Mouse (Mus musculus): ENCODE data around the gene Ccdc9b.

Gene Ccdc9b

DNA sequence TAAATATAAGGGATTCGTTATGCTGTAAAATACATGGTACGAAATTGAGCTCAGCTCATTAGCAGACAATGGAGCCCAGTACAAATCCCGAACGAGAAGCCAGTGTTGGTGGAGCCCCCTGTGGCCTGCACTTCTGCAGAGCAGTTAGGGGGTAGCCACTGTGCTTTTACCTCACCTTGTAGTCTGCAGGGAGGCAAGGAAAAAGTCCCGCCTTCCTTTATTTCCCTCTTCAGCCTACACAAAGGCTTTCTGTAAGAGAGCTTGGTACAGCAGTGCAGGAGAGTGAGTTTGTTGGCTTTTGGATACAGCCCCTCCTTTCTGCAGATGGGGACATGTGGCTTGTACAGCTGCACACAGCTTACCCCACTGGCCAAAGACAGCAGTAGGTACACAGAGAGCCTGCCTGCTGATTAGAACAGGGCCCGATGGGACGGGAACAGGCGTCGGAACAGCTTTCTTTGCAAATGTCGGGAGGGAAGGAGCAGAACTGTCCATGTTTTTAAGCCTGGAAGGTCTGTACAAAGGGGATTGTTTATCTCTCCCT is 13.0 kb downstream of the Ccdc9b start:
- DNase-seq (ENCODE audit: extremely low read depth, low read depth, low spot score): no peak

DNA sequence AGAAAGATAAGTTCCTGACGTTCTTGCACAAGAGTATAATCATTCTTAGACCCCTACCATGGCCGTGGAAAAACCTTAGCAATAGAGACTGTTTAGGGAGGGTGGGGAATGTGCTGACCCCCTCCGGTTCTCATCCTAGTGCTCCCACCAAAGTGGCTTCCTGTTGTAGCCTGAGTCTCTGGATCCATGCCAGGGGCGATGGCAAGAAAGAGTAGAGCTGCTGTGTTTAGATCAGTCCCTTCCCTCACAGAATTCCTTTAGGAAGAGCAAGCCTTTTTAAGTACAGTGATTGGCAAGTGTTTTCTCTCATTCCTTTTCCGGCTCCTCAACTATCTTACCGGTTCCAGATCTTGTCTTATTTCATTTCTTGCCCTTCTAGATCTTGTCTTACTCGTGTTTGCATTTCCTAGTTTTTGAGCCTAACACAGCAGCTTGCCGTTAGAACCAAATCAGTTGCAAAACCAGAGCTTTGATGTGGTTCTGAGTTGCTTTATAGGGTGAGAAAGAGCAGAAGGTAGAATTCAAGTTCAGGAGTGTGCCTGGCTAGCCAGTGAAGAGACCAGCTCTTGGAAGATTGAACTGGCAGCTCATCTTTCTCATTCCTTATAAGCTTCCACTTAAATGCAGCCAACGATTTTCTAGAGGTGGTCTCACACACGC is 15.0 kb downstream of the Ccdc9b start:
- no peak for DNase-seq (ENCODE audit: extremely low read depth, low read depth, low spot score)

DNA sequence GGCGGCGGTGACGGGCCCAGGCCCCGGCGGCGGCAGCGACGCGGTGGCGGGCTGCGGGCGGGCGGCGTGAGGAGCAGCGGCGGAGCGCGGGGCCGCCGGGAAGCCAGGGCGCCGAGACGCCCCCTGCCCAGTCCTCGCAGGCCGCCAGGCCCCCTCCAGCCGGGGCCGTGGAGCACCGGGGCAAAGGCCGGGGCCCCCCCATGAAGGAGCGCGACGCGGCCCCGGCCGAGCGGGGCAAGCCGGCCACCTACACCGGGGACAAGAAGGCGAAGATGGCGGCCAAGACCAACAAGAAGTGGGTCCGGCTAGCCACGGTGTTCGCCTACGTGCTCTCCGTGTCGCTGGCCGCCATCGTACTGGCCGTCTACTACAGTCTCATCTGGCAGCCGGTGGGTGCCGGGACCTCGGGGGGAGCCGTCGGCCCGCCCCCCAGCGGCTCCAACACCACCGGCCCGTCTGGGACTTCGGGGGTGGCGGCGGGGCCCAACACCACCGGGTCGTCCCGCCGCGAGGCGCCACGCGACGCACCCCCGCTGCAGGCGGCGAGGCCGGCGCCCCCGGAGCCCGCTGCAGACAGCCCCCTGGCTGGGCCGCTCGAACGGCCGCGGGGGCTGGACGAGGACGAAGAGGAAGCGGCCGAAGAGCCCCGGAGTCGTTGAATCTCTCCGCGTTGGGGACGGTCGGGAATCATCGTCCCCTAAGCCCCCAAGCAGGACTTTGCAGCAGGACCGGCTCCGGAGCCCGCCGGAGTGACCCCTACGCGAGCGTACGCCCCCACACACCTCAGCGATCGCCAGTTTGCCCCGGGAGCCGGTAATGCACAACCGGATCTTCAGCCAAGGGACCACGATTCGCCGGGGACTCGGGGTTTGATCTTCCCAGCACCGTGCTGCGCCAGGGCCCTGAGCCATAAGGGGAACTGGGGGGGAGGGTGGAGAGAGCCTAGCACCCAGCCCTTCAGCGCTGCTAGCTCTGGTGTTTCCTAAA is 16.3 kb downstream of the Ccdc9b start:
- DNase-seq (ENCODE audit: extremely low read depth, low read depth, low spot score): no peak

DNA sequence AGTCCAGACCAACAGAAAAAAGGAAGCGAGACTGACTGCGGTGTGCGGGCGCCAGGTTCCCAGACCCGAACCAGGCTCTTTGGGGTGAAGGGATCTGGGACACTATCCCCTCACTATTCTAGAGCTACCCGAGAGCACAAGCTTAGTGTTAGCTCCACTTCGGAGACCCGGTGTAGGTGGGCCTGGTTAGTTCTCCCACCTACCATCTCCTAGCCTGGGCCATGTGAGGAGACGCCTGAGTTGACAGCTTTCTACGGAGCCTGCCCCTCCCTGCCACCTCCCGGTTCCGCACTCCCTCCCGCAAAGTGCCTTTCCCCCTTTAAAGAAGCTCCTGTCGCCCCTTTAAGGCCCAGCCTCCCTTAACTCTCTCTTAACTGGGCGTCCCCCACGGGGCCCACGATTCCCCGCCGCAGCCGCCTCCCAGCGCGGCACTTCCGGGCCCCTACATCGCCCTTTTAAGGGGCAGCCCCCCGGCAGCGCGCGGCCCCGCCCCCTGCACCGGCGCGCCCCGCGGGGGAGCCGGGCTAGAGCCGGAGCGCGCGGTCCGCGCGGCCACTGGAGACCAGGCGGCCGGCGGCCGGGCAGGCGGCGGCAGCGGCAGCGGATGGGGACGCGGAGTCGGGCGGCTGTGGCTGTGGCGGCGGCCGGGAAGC is 17.1 kb downstream of the Ccdc9b start, which contains the start of gene Inafm2:
Gene Inafm2, plus strand, starts transcription at position 527 of the 653 bp plus-strand sequence.
- no peak for DNase-seq (ENCODE audit: extremely low read depth, low read depth, low spot score)

DNA sequence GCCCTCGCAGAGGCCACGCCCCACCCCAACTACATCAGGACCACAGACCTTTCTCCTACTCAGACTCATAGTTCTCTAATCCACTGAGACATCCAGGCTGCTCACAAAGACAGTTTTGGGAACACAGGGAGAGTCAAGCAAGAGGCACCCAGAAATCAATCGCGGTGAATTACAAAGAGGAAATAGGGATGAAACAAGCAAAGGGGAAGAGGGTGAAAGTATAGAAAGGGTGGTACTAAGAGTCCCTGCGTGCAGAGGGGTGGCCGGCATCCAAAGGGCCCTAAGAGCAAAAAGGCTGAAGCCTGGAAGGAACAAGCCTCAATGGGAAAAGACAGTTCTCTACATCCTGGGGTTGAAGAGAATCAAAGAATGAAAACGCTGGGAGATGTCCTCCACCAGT is 17.8 kb downstream of the Ccdc9b start:
- no peak for DNase-seq (ENCODE audit: extremely low read depth, low read depth, low spot score)

DNA sequence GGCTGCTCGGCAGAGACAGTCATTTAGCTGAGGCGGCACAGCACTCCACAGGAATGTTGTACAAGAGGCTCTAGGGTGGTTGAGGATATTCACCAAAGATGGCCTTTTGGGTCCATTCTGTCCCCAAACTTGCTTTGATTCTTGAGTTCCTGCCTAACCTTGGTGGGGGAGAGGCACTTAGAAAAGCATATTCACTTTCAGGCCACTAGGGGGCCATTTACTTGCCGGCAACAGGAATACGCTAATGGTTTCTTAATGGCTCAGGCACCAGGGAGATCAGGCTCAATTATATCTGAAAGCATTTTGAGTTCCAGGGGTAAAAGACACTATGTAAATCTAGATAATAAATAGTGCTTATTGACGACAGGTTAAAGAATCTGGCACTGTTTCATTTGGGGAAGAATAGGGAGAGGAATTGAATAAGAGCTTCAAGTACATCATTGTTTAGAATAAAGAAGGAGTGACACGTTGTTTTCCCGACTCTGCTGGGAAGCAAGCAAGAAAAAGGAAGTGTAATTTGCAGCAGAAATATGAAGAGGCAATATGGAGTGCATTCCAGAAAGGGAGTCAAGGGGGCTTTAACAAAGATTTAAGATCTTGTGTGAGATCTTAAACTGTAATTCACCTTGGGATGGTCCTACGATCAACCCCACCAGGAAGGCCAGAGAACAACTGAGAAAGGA is 19.1 kb downstream of the Ccdc9b start:
- no peak for DNase-seq (ENCODE audit: extremely low read depth, low read depth, low spot score)

DNA sequence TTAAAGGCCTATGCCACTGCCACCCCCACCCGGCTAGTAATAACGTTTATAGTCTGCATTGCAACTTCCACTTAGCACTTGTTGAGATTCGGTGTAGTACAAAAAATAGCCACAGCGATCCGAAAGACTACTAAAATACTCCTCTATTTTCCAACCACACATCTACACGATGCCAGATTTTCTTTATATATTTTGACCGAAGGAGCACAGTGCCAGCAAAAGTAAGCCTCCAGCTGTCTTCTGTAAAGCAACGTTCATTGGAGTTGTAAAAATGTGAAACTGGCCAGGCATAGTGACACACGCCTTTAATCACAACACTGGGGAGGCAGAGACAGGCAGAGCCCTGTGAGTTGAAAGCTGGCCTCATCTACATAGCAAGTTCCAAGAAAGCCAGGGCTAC is 21.3 kb downstream of the Ccdc9b start:
- DNase-seq (ENCODE audit: extremely low read depth, low read depth, low spot score): no peak

DNA sequence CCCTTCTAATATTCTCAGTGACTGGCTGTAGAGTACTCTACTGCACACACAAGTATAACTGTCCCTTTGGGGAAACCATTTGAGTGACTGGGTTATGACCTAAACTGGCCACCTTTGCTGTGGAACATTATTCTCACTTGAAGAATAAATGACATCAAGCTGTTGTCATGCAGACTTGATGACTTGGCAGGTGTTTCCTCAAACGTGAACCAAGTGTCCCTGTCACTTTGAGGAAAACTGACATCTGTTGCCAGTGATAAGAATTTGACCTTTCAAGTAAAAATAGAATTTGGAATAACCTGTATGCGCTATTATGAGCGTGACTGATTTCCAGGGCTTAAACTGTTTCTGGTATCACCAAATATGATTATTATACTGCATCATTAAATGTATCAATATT is 22.1 kb downstream of the Ccdc9b start:
- DNase-seq (ENCODE audit: extremely low read depth, low read depth, low spot score): no peak

DNA sequence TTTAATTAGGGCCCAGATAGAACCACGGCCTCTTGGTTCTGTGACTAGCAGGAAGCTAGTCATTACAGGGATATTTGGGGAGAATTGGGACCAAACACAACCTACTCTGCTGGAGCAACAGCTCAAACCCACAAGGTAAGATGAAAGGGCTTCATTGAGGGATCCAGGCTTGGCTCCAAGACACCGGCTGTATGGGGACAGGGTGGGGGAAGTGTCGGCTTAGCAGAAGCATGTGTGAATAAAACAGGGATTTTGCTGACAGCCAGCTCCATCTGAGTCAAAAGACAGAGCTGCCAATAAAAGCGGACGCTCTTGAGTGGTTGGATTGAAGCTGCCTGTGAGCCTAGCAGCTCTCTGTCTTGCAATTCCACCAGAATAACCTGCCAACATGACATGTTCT is 29.1 kb downstream of the Ccdc9b start:
- no peak for DNase-seq (ENCODE audit: extremely low read depth, low read depth, low spot score)

DNA sequence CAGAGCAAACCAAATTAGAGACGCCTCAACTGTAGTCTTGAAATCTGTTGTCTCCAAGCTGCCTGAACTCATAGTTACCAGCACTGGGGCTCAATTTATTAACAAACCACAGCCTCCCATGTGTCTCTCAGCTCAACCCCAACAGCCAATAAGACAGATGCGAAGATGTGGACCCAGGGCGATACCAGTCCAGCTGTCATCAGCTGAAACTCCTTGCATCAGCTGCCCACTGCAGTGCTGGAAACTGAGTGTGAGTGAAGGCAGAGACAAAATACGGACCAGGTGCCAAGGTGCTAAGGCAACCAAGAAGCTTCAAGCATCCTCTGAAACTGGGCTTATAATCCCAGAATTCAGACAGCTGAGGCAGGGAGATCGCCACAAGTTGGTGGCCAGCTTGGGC is 30.5 kb downstream of the Ccdc9b start:
- no peak for DNase-seq (ENCODE audit: extremely low read depth, low read depth, low spot score)

DNA sequence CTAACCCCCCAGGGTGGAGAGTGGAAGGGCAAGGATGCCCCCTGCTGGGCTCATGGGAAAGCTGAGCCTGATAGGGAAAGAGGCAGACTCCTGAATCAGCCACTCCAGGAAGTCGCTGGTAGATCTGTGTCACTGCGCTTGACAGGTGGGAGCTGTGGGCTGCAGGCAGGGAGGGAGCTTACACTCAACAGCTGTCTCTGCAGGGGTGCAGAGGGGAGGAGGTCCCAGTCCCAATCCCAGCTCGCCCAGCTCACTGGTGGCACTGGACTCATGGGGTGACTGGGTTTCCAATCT is 31.9 kb downstream of the Ccdc9b start:
- no peak for DNase-seq (ENCODE audit: extremely low read depth, low read depth, low spot score)

DNA sequence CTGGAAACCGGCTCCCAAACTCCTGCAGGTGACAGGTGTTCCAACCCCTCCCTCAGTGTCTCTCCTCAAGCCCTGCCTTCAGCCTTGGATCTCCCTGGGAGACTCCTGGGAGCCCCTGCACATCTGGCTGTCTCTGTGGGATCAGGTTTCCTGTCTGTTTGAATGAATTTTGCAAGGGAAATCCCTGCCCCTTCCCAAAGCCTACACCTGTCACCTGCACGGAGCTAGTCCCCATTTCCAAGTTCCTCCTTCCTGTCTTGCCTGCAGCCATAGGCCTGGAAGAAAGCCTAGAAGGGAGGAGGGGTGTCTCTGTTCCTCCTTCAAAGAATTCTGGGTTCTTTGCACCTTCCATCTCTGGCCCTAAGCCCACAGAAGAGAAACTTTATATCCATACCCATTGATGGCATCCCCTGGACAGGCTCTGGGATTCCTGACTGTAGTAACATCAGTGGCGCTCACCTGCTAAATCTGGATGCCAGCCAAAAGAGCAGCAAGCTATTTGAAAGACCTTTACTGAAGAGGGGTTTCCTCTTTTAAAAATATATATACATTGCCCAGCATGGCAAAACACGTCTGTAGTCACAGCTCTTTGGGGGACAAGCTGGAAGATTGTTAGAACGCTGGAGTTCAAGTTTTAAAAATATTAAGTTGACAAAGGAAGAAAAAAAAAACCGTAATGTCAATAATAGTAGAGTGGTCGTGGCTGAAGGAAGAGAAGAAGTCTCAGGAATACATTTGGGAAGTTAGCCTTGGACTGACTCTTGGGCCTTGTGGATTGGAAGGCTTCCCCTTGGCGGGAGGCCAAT is 32.4 kb downstream of the Ccdc9b start:
- DNase-seq (ENCODE audit: extremely low read depth, low read depth, low spot score): no peak

DNA sequence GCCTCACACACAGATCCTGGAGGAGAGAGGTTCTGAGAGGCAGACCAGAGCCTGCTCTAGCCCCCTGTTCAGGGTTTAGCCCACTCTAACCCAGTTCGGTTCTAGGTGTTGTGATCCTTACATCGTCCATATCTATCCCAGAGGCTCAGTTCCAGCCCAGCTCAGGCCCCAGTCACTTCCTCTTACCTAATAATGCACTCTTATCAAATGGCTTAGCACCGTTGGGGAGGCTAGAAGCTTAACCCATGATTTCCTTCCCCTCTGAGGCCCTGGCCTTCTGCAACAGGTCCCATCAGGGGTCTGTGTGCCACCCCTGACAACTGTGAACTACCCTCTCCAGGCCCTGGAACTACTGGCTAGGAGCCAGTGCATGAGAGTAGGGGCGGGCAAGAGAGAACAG is 33.3 kb downstream of the Ccdc9b start:
- no peak for DNase-seq (ENCODE audit: extremely low read depth, low read depth, low spot score)

DNA sequence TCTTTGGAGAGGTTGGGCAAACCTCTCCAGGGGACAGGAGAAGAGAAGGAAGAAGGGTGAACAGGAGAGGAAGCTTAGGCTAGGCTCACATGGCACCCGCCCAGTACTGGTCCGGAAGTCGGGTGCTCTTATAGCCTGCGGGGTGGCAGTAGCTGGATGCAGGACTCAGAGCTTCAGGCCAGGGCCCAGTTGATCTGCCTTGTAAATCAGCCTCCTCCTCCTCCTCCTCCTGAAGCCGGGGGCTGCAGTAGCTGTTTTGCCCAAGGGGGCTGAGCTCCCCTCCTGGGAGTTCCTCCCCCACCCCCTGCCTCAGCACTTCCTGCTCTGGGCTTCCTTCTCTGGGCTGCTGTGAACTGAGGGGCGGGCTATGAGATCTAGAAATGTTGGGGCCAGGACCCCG is 34.1 kb downstream of the Ccdc9b start, which contains the start of gene Plcb2:
Gene Plcb2, minus strand, starts transcription at position 102 of the 400 bp plus-strand sequence.
- no peak for DNase-seq (ENCODE audit: extremely low read depth, low read depth, low spot score)

DNA sequence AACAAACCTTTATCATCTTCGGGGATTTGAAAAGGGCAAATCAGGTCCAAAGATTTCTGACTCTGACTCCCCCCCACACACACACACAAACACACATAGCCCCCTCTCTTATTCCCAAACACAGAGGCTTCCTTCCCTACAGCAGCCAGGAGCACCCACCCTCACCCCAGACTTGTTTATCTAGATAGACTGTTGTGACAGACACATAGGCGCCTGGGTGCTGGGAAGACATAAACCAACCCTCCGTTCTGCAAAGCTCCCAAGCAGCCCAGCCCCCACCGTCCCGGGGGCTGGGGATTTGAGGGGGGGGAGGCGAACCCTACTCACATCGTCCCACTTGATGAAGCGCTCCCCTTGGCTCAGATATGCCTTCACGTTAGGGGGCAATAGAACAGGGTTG is 34.5 kb downstream of the Ccdc9b start:
- no peak for DNase-seq (ENCODE audit: extremely low read depth, low read depth, low spot score)

DNA sequence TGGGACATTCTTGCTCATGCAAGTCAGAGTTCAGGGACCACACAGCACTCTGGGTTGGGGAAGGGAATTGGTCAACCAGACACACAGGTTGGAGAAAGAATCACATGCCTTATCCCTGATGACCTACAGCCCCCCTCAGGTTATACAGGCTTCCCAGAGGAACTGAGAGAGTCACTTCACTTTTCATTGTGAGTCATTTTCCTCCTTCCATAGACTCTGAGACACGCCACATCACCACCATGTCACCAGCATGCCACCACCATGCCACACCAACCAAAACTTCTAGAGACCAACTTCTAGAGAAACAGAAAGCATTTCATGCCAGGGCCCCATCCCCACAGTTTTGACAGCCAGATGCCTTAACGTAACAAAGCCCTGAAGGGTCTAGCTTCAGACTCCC is 35.6 kb downstream of the Ccdc9b start:
- DNase-seq (ENCODE audit: extremely low read depth, low read depth, low spot score): no peak

DNA sequence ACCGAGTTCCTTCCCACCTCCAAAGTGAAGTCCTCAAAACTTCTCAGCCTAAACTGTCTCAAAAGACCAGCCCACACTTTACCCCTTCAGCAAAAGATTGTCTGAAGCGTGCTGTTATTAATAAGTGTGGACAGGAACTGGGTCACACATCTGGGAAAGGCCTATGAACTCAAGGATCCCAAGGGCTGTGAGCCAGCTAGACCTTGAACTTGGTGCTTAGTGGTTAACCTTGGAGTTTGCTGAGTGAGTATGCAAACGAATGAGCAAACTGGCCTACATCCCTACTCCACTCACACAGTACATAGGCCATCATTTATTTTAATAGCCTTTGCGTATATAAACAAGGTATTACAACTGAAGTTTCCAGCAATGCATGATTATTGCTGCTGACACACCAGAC is 37.0 kb downstream of the Ccdc9b start:
- DNase-seq (ENCODE audit: extremely low read depth, low read depth, low spot score): no peak

DNA sequence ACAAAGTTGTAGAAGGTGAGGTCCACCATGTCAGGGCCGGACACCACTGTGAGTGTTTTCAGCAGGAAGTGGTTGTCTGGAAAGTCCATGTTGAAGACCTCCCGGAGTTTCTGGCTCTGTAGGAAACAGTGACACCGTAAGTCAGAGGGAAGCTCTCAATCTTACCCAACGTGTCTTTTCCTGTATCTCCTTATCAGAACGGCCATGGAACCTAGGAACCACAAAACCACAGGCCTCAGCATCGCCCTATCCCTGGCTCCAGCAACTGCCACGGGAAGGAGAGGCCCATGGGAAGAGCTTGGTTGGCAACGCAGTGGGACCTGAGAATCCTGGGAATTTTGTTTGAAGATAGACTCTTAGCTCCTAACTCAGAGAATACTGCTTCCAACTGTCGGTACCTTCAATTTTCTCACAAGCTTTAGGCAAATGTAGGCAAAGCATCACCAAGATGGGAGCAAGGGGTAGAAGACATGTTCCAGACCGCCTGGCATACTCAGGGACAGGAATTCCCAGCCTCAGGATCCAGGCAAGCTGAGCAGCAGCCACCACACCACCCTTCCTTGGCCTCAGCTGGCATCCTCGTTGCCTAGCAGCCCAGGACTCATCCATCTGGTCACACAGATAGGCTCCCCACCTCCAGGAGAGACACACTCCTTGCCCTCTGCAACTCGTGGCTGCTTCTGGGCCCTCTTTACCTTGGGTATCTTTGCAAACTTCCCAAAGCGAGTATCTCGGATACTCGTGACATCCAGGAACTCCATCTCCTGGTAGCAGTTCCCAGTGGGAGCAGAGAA is 38.6 kb downstream of the Ccdc9b start:
- DNase-seq (ENCODE audit: extremely low read depth, low read depth, low spot score): no peak

DNA sequence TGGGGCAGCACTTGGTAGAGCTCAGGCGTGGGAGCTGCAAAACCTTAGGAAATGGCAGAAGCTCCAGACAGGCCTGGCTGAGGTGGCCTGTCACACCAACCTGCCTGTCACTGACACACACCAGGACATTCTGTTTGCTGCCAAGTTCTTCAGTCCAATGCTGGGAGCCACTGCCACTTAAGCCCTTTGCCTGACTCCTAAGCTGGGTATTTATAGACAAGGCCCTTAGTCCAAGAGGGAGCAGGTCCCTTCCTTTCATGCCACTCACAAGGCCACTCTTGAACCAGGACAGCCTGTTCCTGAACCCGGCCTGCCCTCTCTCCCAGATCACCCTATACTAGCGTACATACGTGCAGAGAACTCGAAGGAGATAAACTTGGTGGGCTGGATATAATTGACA is 45.8 kb downstream of the Ccdc9b start:
- DNase-seq (ENCODE audit: extremely low read depth, low read depth, low spot score): no peak
